Mouse (Mus musculus) spleen, adult 2 months (tissue): ENCODE data around the gene Vmn1r209.
"Not testable (repeated sequence)": the region's sequence is repeated elsewhere in the genome, so short reads cannot be mapped to it uniquely, and the experiment has no call there.

Source experiments
- CTCF ChIP-seq: fragments of 200-500 bp; IDR thresholded peaks from 2 replicates; pipeline ENCODE4 v1.5.1; 2011; ENCODE audit warnings: mild to moderate bottlenecking, inconsistent platforms; ENCODE audit not compliant: insufficient read depth, insufficient read length, insufficient replicate concordance; ENCODE audit errors: extremely low read depth
- POLR2A ChIP-seq: fragments of 200-500 bp; IDR thresholded peaks from 2 replicates; pipeline ENCODE4 v1.6.1; 2011; ENCODE audit warnings: low read depth, low read length, inconsistent platforms

- TF ChIP-seq POLR2A, CTCF: not testable (repeated sequence)
Measured at GRCm38 (mm10) chr13:22809582-22809981, at the start of gene Vmn1r209.
